Mouse (Mus musculus) regulatory T cell (primary cell): ENCODE measurements at regions not wholly inside any gene's neighbourhood (a gene's known extent, or its start where the extent isn't known, plus 50 kb on each side); places are given as distances from the start of the nearest gene placed in this dataset.

ENCODE experiments used
- in situ Hi-C: fragments of 300-600 bp; cut with MboI, MseI; formaldehyde crosslinking; loops from one replicate; pipeline ENCODE4 v1.15.1; 2025; ENCODE audit warnings: high pct_unique_total_duplicates

- in situ Hi-C loops = no loop called here
Observed at GRCm38 (mm10) chr2:108904121-108904733, 376.3 kb upstream of the Kif18a start.

- in situ Hi-C loops = no loop called here
Observed at GRCm38 (mm10) chr2:108913555-108913954, 367.0 kb upstream of the Kif18a start.

GRCm38 (mm10) chr2:108913967-108914366, 366.6 kb upstream of the Kif18a start:
- in situ Hi-C loops = no loop called here

- in situ Hi-C loops = no loop called here
Observed at GRCm38 (mm10) chr2:108919500-108920045, 361.0 kb upstream of the Kif18a start.

- in situ Hi-C loops = no loop called here
Observed at GRCm38 (mm10) chr2:108920111-108920510, 360.4 kb upstream of the Kif18a start.

- in situ Hi-C loops = no loop called here
Observed at GRCm38 (mm10) chr2:108935981-108936762, 344.4 kb upstream of the Kif18a start.

- in situ Hi-C loops = loop anchor here (10.0 kb wide), 1 partner anchor 1664 kb away; no protein-coding TSS in a partner anchor
Observed at GRCm38 (mm10) chr2:108980921-108981320, 299.6 kb upstream of the Kif18a start.

GRCm38 (mm10) chr2:109016223-109016622, 264.3 kb upstream of the Kif18a start:
- in situ Hi-C loops = no loop called here

GRCm38 (mm10) chr2:109017018-109017707, 263.4 kb upstream of the Kif18a start:
- in situ Hi-C loops = no loop called here

GRCm38 (mm10) chr2:109038131-109038695, 242.3 kb upstream of the Kif18a start:
- in situ Hi-C loops = no loop called here
